Mouse (Mus musculus) kidney, adult 2 months (tissue): Measurements from ENCODE around the gene Mcmbp. TPM values are rescaled to one million over a fixed set of nuclear protein-coding genes. Genes with fewer than 3 reads are reported as not detected.

Experiments
- DNase-seq: peaks from one replicate; pipeline ENCODE4 v3.0.0; 2021
- H3K27ac ChIP-seq: fragments of 200-500 bp; 2 replicates; pipeline ENCODE4 v1.5.1; 2012; ENCODE audit warnings: low read depth, low read length, control low read depth, inconsistent platforms; ENCODE audit not compliant: insufficient read depth
- H3K27me3 ChIP-seq: fragments of 200-500 bp; replicated peaks from 2 replicates; pipeline ENCODE4 v1.6.1; 2012; ENCODE audit warnings: mild to moderate bottlenecking, moderate library complexity, low read length, inconsistent platforms; ENCODE audit not compliant: control insufficient read depth, insufficient read depth
- H3K36me3 ChIP-seq: fragments of 200-500 bp; 2 replicates; pipeline ENCODE4 v1.6.1; 2012; ENCODE audit warnings: mild to moderate bottlenecking, moderate library complexity, low read length, inconsistent platforms; ENCODE audit not compliant: control insufficient read depth, insufficient read depth
- H3K4me1 ChIP-seq: fragments of 200-500 bp; 2 replicates; pipeline ENCODE4 v1.6.1; 2011; ENCODE audit warnings: low read length; ENCODE audit not compliant: control insufficient read depth, insufficient read depth
- H3K4me3 ChIP-seq: fragments of 200-500 bp; 2 replicates; pipeline ENCODE4 v1.5.1; 2011; ENCODE audit warnings: mild to moderate bottlenecking, low read depth, low read length, control low read depth; ENCODE audit not compliant: insufficient read depth
- CTCF ChIP-seq: fragments of 200-500 bp; conservative IDR thresholded peaks from 2 replicates; pipeline ENCODE4 v1.5.1; 2011; ENCODE audit warnings: low read depth, mild to moderate bottlenecking, control low read depth, low read length, moderate library complexity, mixed read lengths; ENCODE audit not compliant: insufficient read depth, insufficient read length
- POLR2A ChIP-seq: fragments of 200-500 bp; IDR thresholded peaks from one replicate; pipeline ENCODE4 v1.6.1; 2011; ENCODE audit warnings: low read depth, low read length, control low read depth
- WGBS: fragments of 180-500 bp; shearing (Covaris S2); methylation state at CpG from one replicate; pipeline ENCODE4 v1.1.7; 2018; 5-methylcytosine and 5-hydroxymethylcytosine counted together
- polyA plus RNA-seq: library from polyadenylated mRNA; depleted of rRNA; stranded (reverse); fragments of >200 nt; gene quantifications from 2 replicates; pipeline ENCODE4 v1.2.3, GENCODE M21; 2012; rRNA removed

Mcmbp gene
- polyA plus RNA-seq, 1 experiment, result 19.8 TPM

- DNase-seq, result no peak
- Histone ChIP-seq H3K36me3 (peaks cover 7% of the 10 kb centered on the region), H3K4me3 (no peak overlapping the region), H3K27ac (no peak overlapping the region), H3K4me1 (no peaks in the 10 kb centered on the region), H3K27me3 (no peaks in the 10 kb centered on the region)
- TF ChIP-seq POLR2A (no peak), CTCF (no peak)
- 79% methylated on average over 5 of the region's 5 CpGs for WGBS
These were observed 72.5 kb downstream of the Mcmbp start for GRCm38 (mm10) chr7:128667788-128668187.

- no peak overlapping the region for H3K4me3 ChIP-seq
- WGBS, result 90% methylated on average over 11 of the region's 11 CpGs
- H3K36me3 ChIP-seq, result peaks cover 5% of the 10 kb centered on the region
- H3K4me1 ChIP-seq, result no peaks in the 10 kb centered on the region
- H3K27me3 ChIP-seq, result no peaks in the 10 kb centered on the region
- DNase-seq, result no peak
- H3K27ac ChIP-seq, result no peak overlapping the region
- TF ChIP-seq CTCF, result no peak
- TF ChIP-seq POLR2A, result no peak
These were observed 75.4 kb downstream of the Mcmbp start for GRCm38 (mm10) chr7:128664861-128665377.

- 77% methylated on average over 8 of the region's 8 CpGs for WGBS
- Histone ChIP-seq H3K4me3 (no peak overlapping the region), H3K4me1 (no peaks in the 10 kb centered on the region), H3K27ac (no peak overlapping the region), H3K36me3 (peaks cover 5% of the 10 kb centered on the region), H3K27me3 (no peaks in the 10 kb centered on the region)
- DNase-seq, result no peak
- no peak for TF ChIP-seq CTCF
- TF ChIP-seq POLR2A, result no peak
These were observed 76.4 kb downstream of the Mcmbp start for GRCm38 (mm10) chr7:128663906-128664305.

- H3K36me3 ChIP-seq, result no peaks in the 10 kb centered on the region
- H3K27me3 ChIP-seq, result no peaks in the 10 kb centered on the region
- peak; percentile 30 for DNase-seq
- 62% methylated on average over 1 of the region's 1 CpGs for WGBS
- peaks cover 3% of the 10 kb centered on the region; the same call in 1 of the 2 replicates for H3K4me1 ChIP-seq
- H3K27ac ChIP-seq, result no peak overlapping the region
- TF ChIP-seq CTCF, result no peak
- TF ChIP-seq POLR2A, result no peak
- H3K4me3 ChIP-seq, result no peak overlapping the region
These were observed 83.3 kb downstream of the Mcmbp start for GRCm38 (mm10) chr7:128656970-128657369.

Other genes starting within 250 kb of the Mcmbp start
- gene Bag3, start 216.9 kb downstream of the Mcmbp start, polyA plus RNA-seq, result 27.6 and 28.3 TPM in 2 replicates
- gene Inpp5f, start 129.2 kb downstream of the Mcmbp start, polyA plus RNA-seq, result 14.6 TPM in 2 replicates
- gene Sec23ip, start 4.4 kb upstream of the Mcmbp start, polyA plus RNA-seq, result 29.9 and 35.5 TPM in 2 replicates